Mouse (Mus musculus) CD4-positive naive resting alpha-beta T cell, adult 76 days (primary cell): ENCODE results near the gene Zfp710. TPM values are rescaled to one million over a fixed set of nuclear protein-coding genes. Genes with fewer than 3 reads are reported as not detected.

Experiments used
- total RNA-seq: library from RNA; stranded (reverse); gene quantifications from one replicate; pipeline ENCODE4 v1.2.4, GENCODE M21; 2023

Zfp710 gene
- 36.6 TPM for total RNA-seq

DNA sequence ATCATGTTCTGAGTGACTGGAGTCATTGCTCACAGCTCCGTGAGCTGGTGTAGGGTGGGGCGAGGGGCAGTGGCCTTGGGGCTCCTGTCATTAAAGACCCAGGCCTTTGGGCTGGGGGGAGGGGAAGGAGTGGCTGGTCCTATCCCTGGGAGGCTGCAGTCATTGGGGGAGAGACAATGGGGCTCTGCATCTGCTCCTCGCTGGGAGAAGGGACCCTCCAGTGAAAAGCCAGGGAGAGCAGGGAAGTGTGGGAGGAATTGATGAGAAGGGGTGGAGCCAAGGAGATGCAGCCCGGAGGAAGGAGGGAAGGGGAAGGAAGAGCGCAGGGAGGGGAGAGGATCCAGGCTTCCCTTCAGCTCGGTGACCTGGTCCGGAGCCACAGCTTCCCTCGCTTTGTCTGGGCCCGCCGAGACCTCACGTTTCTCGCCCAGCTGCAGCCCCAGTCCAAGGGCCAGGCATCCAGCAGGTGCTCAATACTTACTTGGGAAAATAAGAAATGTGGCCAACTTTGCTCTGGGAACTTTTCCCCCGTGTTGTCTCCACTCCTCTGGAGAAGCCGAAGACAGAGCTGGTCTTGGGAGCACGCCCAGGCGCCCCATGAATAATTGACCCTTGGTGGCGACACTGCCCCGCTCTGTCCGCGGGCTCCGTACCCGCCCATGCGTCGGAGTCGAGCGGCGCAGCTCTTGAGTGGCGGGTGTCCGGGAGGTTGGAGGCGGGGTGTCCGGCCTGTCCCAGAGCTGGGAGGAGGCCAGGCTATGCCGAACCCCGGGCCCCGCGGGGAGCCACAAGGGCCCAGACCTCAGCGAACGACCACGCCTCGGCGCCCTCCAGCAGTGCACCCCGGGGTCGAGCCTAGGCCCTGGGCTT, at the start of gene Zfp710:
Gene Zfp710, plus strand, starts transcription at position 294 of the 870 bp plus-strand sequence.

GRCm38 (mm10) chr7:80115224-80115590, 90.6 kb downstream of the Zfp710 start, which contains the start of gene Idh2:
Gene Idh2, minus strand, starts transcription at chr7:80115392.

Other genes starting within 250 kb of the Zfp710 start
- gene Mesp1, start 231.0 kb upstream of the Zfp710 start, total RNA-seq: not detected
- gene Mesp2, start 214.1 kb upstream of the Zfp710 start, total RNA-seq: 0.29 TPM
- gene Anpep, start 163.8 kb upstream of the Zfp710 start, total RNA-seq: 1.9 TPM
- 11.5 TPM for gene Ap3s2, start 104.2 kb upstream of the Zfp710 start, total RNA-seq
- 0.41 TPM for gene Arpin, start 89.5 kb upstream of the Zfp710 start, total RNA-seq
- gene Idh2, start 90.6 kb downstream of the Zfp710 start, total RNA-seq: 35.5 TPM
- 47.7 TPM for gene Sema4b, start 162.0 kb downstream of the Zfp710 start, total RNA-seq
- gene Cib1, start 208.0 kb downstream of the Zfp710 start, total RNA-seq: 45.7 TPM
- 4.7 TPM for gene Gdpgp1, start 208.1 kb downstream of the Zfp710 start, total RNA-seq
- 1.1 TPM for gene Ttll13, start 221.6 kb downstream of the Zfp710 start, total RNA-seq
- gene Ngrn, start 236.4 kb downstream of the Zfp710 start, total RNA-seq: 13.7 TPM
- gene Vps33b, start 244.8 kb downstream of the Zfp710 start, total RNA-seq: 28.5 TPM